Mouse (Mus musculus): ENCODE results near the gene Batf2.

DNA sequence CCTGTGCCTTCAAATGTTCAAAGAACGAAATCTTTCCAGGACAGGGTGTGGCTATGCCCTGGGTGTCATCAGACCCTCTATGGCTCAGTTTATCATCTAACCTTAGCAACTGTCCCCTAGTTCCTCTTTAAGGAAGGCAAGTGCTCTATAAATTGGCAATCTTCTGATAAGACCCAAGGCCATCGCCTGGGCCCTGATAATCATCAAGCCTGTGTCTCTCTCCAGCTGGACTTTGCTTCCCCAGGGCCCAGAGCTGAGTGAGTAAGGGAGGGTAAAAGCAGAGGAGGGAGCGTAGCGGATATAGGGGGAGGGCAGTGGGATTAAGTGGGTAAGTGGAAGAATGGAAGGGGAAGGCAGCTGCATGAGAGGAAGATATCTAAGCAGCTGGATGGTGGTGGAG is 36.3 kb upstream of the Batf2 start:
- TF ChIP-seq CTCF (IDR thresholded peaks at IDR 0.05; ENCODE audit: extremely low read depth, insufficient read depth, insufficient read length, insufficient replicate concordance) (no peak), POLR2A (IDR thresholded peaks at IDR 0.05; ENCODE audit: low read depth, low read length) (no peak)

Measured in spleen, adult 2 months (tissue).